Mouse (Mus musculus): ENCODE results near the gene Rpl9. TPM values are rescaled to one million over a fixed set of nuclear protein-coding genes. Genes with fewer than 3 reads are reported as not detected.

Rpl9 gene
- total RNA-seq, 2 experiments from 2014 or later, result 1,343 to 1,505 TPM

DNA sequence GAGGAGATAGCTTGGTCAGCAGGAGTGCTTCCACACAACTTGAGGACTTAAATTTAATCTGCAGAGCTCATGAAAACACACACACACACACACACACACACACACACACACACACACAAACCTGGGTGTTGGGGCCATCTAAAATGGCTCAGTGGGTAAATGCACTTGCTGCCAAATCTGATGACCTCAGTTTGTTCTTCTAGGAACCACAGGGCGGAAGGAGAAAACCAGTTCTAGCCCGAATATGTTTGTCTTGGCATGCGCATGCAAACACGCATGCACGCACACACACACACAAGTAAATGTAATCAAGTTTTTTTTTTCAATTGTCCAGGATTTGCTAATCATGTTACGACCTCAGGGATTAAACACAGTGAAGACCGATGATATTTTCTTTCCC is 19.7 kb downstream of the Rpl9 start:
- DNase-seq, result no peak

DNA sequence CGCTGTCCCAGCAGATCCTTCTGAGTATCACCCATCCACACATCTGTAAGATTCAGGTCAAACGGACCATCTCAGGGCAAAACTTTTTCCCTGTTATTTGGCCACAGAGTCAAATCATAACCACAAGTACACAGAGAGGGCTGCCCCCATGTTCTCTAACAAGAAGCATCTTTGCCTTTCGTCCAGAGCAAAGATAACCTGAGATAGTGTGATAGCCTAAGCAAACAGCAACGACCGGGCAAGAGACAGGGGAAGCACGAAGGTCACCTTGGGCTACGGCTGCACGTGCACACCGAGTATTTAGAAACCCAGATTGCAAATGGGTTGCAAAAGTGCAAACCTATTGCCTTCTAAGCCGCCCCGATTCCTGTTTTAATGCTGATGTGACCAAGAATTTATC is 23.4 kb downstream of the Rpl9 start:
- no peak for DNase-seq

DNA sequence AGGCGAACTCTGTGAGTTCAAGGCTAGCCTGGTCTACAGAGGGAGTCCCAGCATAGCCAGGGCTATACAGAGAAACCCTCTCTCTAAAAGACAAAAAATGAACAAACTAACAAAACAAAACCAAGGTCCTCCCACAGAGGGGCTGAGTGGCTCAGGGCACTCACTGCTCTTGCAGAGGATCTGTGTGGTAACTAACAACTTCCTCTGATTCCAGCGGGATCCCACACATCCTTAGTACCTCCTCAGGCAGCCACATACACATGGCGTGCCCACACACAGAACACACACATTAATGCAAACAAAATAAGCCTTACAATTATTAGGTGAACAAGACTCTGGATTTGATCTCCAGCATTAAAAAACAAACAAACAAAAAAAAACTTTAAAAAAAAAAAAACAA is 33.5 kb downstream of the Rpl9 start:
- DNase-seq, result no peak

DNA sequence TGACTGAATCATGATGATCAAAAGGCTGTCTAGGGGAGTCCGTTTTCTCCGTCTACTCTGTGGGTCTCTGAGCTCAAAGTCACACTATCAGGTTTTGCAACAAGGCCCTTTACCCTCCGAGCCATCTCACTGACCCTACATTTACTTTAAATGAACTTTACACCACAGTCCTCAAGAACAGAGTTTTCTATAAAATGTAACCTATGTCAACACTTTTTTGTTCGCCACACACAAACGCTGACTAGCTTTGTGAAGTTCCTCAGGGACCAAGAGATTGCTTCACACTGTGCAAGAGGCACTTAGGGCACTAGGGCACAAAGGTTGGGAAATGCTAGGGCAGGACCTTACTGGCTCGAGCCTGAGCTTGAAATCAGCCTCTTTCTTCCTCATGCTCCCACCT is 34.4 kb downstream of the Rpl9 start:
- DNase-seq, result no peak

DNA sequence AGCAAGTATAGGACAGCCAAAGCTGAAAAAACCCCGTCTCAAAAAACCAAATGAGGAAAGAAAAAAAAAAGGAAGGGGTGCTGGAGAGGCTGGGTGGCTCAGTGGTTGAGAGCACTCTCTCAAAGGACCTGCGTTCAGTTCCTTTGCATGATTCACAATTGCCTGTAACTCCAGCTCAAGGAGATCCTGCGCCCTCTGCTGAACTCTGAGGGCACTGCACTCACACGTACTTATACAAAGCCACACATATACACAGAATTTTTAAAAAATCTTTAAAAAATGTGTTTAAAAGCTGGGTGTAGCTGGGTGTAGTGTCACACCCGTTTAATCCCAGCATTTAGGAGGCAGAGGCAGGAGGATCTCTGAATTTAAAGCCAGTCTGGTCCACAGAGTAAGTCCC is 36.3 kb downstream of the Rpl9 start:
- no peak for DNase-seq

DNA sequence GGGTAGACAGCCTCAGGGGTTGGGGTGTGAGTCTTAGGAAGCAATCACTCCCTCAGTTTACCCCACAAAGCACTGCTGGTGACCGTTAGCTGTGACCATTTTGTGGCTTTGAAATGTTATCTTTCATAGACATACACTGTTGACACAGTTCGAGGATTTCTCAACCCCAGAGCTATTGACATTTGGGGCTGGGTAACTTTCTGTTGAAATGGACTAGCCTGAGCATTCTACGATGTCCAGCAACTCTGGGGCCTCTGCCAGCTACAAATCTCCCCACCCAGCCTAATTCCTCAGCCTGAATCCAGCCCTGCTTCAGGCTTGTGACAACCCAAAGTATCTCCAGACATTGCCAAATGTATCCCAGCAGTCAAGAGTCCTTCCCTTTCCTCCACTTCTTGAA is 37.1 kb downstream of the Rpl9 start:
- no peak for DNase-seq

DNA sequence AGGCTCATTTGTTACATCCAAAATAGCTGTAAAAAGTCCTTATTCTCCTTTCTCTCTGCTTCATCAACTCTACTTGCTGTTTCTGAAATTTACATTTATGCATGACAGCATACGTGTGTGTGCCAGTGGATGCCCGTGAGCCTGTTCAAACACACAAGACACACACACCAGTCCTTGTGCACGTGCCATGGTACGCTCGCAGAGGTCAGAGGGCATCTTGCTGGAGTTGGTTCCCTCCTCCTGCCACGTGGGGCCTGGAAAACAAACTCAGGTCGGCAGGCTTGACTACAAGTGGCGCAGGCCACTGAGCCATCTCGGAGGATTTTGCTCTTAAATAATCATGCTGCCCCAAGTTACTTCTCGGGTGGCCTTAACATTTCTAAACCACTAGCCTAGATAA is 40.7 kb downstream of the Rpl9 start:
- no peak for DNase-seq

DNA sequence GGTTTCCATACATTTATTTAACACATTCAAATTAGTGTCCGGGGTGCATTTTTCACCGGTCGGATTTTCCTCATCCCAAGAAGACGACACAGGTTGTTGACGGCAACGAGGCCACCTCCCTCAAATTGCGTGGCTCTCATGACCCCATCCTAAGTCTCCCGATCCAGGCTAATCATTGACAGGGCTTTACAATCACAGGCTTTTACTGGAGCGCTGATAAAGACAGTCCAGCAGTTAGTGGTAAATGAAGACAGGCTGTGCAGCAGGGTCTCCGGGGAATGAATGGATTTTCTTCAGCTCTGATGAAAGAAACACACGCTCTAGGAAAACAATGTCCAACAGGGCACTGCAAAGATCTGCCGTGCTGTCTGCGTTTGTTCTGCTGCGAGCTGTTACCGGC is 43.1 kb downstream of the Rpl9 start, which contains the start of gene Klb:
TSS of gene Klb (plus strand) at position 147 of the 400 bp plus-strand sequence.
- DNase-seq, result no peak

DNA sequence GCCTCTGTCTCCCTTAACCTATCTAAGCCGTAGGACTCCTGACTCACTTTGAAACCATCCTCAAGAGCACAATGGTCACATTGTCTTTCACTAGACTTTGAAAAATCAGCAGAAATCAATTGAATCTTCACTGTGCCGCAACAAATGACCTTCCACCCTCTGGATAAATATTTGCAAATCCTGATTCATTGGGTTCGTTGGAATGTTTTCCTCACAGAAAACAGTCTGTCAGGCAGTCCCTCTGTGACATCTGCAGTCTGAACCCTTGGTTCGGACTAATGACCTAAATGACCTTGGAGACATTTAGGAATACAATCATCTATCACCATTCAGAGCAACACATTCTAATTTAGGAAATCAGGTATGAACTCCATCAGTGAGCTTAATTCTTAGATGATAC is 51.1 kb downstream of the Rpl9 start:
- no peak for DNase-seq

DNA sequence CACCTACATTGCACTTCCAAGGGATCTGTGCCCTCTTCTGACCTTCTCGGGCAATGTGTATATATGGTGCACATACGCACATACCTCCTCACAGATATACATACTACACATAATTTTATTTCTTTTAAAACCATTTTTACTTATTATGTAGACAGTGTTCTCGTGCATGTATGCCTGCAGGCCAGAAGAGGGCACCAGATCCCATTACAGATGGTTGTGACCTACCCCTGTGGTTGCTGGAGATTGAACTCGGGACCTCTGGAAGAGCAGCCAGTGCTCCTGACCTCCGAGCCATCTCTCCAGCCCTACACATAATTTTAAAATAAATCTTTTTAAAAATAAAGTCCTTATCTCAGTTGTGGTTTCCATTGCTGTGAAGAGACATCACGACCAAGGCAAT is 52.9 kb downstream of the Rpl9 start:
- DNase-seq, result no peak

Other genes with a start within 250 kb of the Rpl9 start
- 1 to 10 TPM; 3.4 to 4.8 TPM for gene Wdr19, start 191.7 kb downstream of the Rpl9 start, total RNA-seq (2021)
- 10 to 100 TPM; 36.9 to 37.7 TPM for gene Rfc1, start 55.8 kb downstream of the Rpl9 start, total RNA-seq (2021)
- under 1 TPM; 0.31 to 0.47 TPM for gene Klb, start 43.1 kb downstream of the Rpl9 start, total RNA-seq (2021)
- 10 to 100 TPM; 71.5 to 76.2 TPM for gene Lias, start 53 bp upstream of the Rpl9 start, total RNA-seq (2021)
- gene Ugdh, start 44.5 kb upstream of the Rpl9 start, total RNA-seq (2021), result 10 to 100 TPM; 41.4 to 45.2 TPM
- gene Gm43552, start 101.4 kb upstream of the Rpl9 start, total RNA-seq (2021), result 1 to 10 TPM in 1 of 2 experiments, not detected in 1; 3.5 TPM
- 10 to 100 TPM; 89.6 to 89.9 TPM for gene Smim14, start 145.7 kb upstream of the Rpl9 start, total RNA-seq (2021)
- gene Ube2k, start 145.8 kb upstream of the Rpl9 start, total RNA-seq (2021), result 10 to 100 TPM; 84.6 to 87.0 TPM